ENCODE assay signal across 13 mouse cellular contexts in genomic region chr1:161076238-161076637, GRCm38 (mm10). TPM values are rescaled to one million over a fixed set of nuclear protein-coding genes. Genes with fewer than 3 reads are reported as not detected.
DNase-seq lines count a peak whose midpoint lies in the region; ATAC-seq and TF ChIP-seq lines count a peak whose summit lies in the region.
"Had no signal": no experiment of that assay in that cellular context is flagged by ENCODE, and none has a peak within 500 bp of the region (broad histone marks: within the 10 kb centered on the region; RNA-seq: fewer than 3 reads in every experiment).

No protein-coding gene starts in this region.

- 25% methylated on average over 6 of the region's 6 CpGs for WGBS in liver, adult 2 months
- WGBS in liver, embryonic 11.5 days, result 78% methylated on average over 6 of the region's 6 CpGs

- no peaks in the 10 kb centered on the region for H3K9me3 ChIP-seq in liver, embryonic 11.5 days (ENCODE audit: control insufficient read depth, low read length)
- H3K9me3 ChIP-seq: neural tube, embryonic 12.5 days had no signal

- H3K4me3 ChIP-seq in liver, adult 2 months (ENCODE audit: insufficient read depth, low read depth, low read length), result no peak overlapping the region; the same call in 1 of the 2 replicates
- H3K4me3 ChIP-seq in liver, embryonic 11.5 days (ENCODE audit: low read depth, low read length), result no peak overlapping the region
- H3K4me3 ChIP-seq: neural tube, embryonic 12.5 days had no signal

- peak overlapping the region; percentile 49 for H3K27ac ChIP-seq in liver, adult 2 months (replicated peaks; ENCODE audit: insufficient read depth, low read depth, low read length)
- H3K27ac ChIP-seq in liver, embryonic 11.5 days (ENCODE audit: low read depth, low read length), result no peak overlapping the region
- H3K27ac ChIP-seq: neural tube, embryonic 12.5 days had no signal

- no peaks in the 10 kb centered on the region for H3K27me3 ChIP-seq in liver, adult 2 months (ENCODE audit: control insufficient read depth, insufficient read depth, low read length)
- H3K27me3 ChIP-seq in liver, embryonic 11.5 days (replicated peaks; ENCODE audit: control insufficient read depth, insufficient read depth, low read length), result no peaks in the 10 kb centered on the region
- H3K27me3 ChIP-seq in splenic B cell, adult 2 months (ENCODE audit: control insufficient read depth, insufficient read depth, low read length, poor library complexity, severe bottlenecking), result no peaks in the 10 kb centered on the region
- H3K27me3 ChIP-seq: neural tube, embryonic 12.5 days had no signal

- peaks cover 3% of the 10 kb centered on the region; the same call in 1 of the 2 replicates for H3K36me3 ChIP-seq in liver, adult 2 months (ENCODE audit: control insufficient read depth, insufficient read depth, low read length)
- H3K36me3 ChIP-seq in liver, embryonic 11.5 days (ENCODE audit: control insufficient read depth, insufficient read depth, low read length), result peaks cover 14% of the 10 kb centered on the region
- no peaks in the 10 kb centered on the region; the same call in 1 of the 2 replicates for H3K36me3 ChIP-seq in splenic B cell, adult 2 months (ENCODE audit: control insufficient read depth, insufficient read depth, low read length, poor library complexity, severe bottlenecking)

- no peak overlapping the region for H3K4me2 ChIP-seq in liver, embryonic 11.5 days
- H3K4me2 ChIP-seq: neural tube, embryonic 12.5 days had no signal

- no peak for ATAC-seq in liver, embryonic 11.5 days (replicated peaks; ENCODE audit: low FRiP score)
- ATAC-seq in hematopoietic stem cell, adult 5-6 weeks (replicated peaks in 1 of 2; ENCODE audit: insufficient read depth in 1 of 2, low FRiP score in 2 of 2, low TSS enrichment in 1 of 2, low read depth in 1 of 2, poor library complexity in 2 of 2, severe bottlenecking in 2 of 2), result peak; percentile 62 to 63; a peak in 3 of 4 replicates
- ATAC-seq: forebrain, embryonic 16.5 days had no signal

- peaks cover 9% of the 10 kb centered on the region; the same call in 1 of the 2 replicates for H3K79me2 ChIP-seq in liver, adult 2 months (ENCODE audit: control insufficient read depth, insufficient read depth, low read length)

- no peak overlapping the region for H3K9ac ChIP-seq in liver, adult 2 months (ENCODE audit: low read depth, low read length)
- no peak overlapping the region for H3K9ac ChIP-seq in liver, embryonic 11.5 days (ENCODE audit: low read depth, low read length)
- H3K9ac ChIP-seq: neural tube, embryonic 12.5 days had no signal

- TF ChIP-seq CTCF in liver, adult 2 months (IDR thresholded peaks at IDR 0.05; ENCODE audit: low read depth, low read length), result no peak

- H3K4me1 ChIP-seq in liver, adult 2 months (ENCODE audit: control insufficient read depth, insufficient read depth, low read length), result peaks cover 10% of the 10 kb centered on the region; the same call in 1 of the 2 replicates
- H3K4me1 ChIP-seq in liver, embryonic 11.5 days (replicated peaks; ENCODE audit: control insufficient read depth, insufficient read depth, low read length), result peaks cover 17% of the 10 kb centered on the region; the same call in 1 of the 2 replicates

- no peak for TF ChIP-seq POLR2A in liver, adult 2 months (IDR thresholded peaks at IDR 0.05; ENCODE audit: extremely low read depth, insufficient read depth, low read length)

- peak; percentile 96 for DNase-seq in liver, adult 2 months (ENCODE audit: extremely low read depth, low read depth, low spot score)
- no peak for DNase-seq in liver, embryonic 11.5 days (ENCODE audit: low spot score)
- DNase-seq in kidney, postnatal 4 days, result peak; percentile 5 to 31
- DNase-seq in splenic B cell, adult 2 months (ENCODE audit: low read depth, low spot score), result peak; percentile 26
- DNase-seq in lung, postnatal 10 days, result no peak
- no peak for DNase-seq in lung, adult 18-20 months
- DNase-seq in cerebellum, postnatal 25 days, result no peak
- DNase-seq: cerebellum, postnatal 14 days; lung, postnatal 36 days; right cerebral cortex, postnatal 14 days had no signal

RNA-seq across cellular contexts. Expression of gene Cenpl, which starts 5.7 kb away (rescaled TPM):
- total RNA-seq in liver, adult 2 months (2014; rRNA removed), result 7.0 and 9.5 TPM in 2 replicates
- polyA plus RNA-seq in liver, adult 2 months (2012; rRNA removed), result 1.4 and 1.5 TPM in 2 replicates
- 34.7 and 39.0 TPM in 2 replicates for polyA plus RNA-seq in liver, embryonic 11.5 days (2014; fragmentation: Nextera tagmentation; extraction: Ambion mirVana)
- 6.2 and 7.2 TPM in 2 replicates for total RNA-seq in hematopoietic stem cell, adult 5-6 weeks (2017)

RNA-seq across cellular contexts. Expression of gene Dars2, which starts 5.8 kb away (rescaled TPM):
- 18.1 and 20.2 TPM in 2 replicates for total RNA-seq in liver, adult 2 months (2014; rRNA removed)
- polyA plus RNA-seq in liver, adult 2 months (2012; rRNA removed), result 11.4 and 13.9 TPM in 2 replicates
- polyA plus RNA-seq in liver, embryonic 11.5 days (2014; fragmentation: Nextera tagmentation; extraction: Ambion mirVana), result 68.3 and 84.3 TPM in 2 replicates
- 29.7 and 35.8 TPM in 2 replicates for total RNA-seq in hematopoietic stem cell, adult 5-6 weeks (2017)

RNA-seq across cellular contexts. Expression of gene Zbtb37, which starts 41.6 kb away (rescaled TPM):
- total RNA-seq in liver, adult 2 months (2014; rRNA removed), result 4.3 and 4.4 TPM in 2 replicates
- 0.33 and 0.97 TPM in 2 replicates for polyA plus RNA-seq in liver, adult 2 months (2012; rRNA removed)
- 3.4 and 4.8 TPM in 2 replicates for polyA plus RNA-seq in liver, embryonic 11.5 days (2014; fragmentation: Nextera tagmentation; extraction: Ambion mirVana)
- 8.7 and 11.8 TPM in 2 replicates for total RNA-seq in hematopoietic stem cell, adult 5-6 weeks (2017)

RNA-seq across cellular contexts. Expression of gene Klhl20, which starts 55.1 kb away (rescaled TPM):
- 6.7 and 6.8 TPM in 2 replicates for total RNA-seq in liver, adult 2 months (2014; rRNA removed)
- polyA plus RNA-seq in liver, adult 2 months (2012; rRNA removed), result 2.3 and 2.7 TPM in 2 replicates
- polyA plus RNA-seq in liver, embryonic 11.5 days (2014; fragmentation: Nextera tagmentation; extraction: Ambion mirVana), result 14.6 and 16.0 TPM in 2 replicates
- total RNA-seq in hematopoietic stem cell, adult 5-6 weeks (2017), result 22.5 and 22.8 TPM in 2 replicates

Comparison
In these comparisons a context has a peak if more than half of its experiments do, and no peak if none do; other contexts are left out.
1. DNase-seq: peak in liver, adult 2 months (single experiment), kidney, postnatal 4 days (2 of 2) and splenic B cell, adult 2 months (single experiment); none in liver, embryonic 11.5 days (single experiment), lung, postnatal 10 days (single experiment), lung, adult 18-20 months (0 of 2) and cerebellum, postnatal 25 days (0 of 2).